Mouse (Mus musculus) layer of hippocampus, postnatal 10 days (tissue): Measurements from ENCODE around the gene Hist1h4b. TPM values are rescaled to one million over a fixed set of nuclear protein-coding genes. Genes with fewer than 3 reads are reported as not detected.

Experiments
- DNase-seq, 2 experiments: peaks; one replicate each; pipeline ENCODE4 v3.0.0; 2021; ENCODE audit warnings: low spot score in 2 of 2
- long read RNA-seq: library from polyadenylated mRNA; stranded (forward); transcript quantifications from one replicate; pipeline ENCODE4 v2.0.0, GENCODE M21; 2023
- total RNA-seq, 2 experiments: library from RNA; stranded (reverse); gene quantifications; 2 replicates each; pipeline ENCODE4 v1.2.3; 2021

Hist1h4b gene
- total RNA-seq = 10 to 100 TPM; 80.9 to 84.6 TPM
- long read RNA-seq = 0 reads

- DNase-seq = peak; percentile 77 to 82
These were observed at the start of gene Hist1h4b for GRCm38 (mm10) chr13:23756790-23757189. Gene Hist1h4b, plus strand, starts transcription at chr13:23757013.

GRCm38 (mm10) chr13:23708041-23708440 is 48.8 kb upstream of the Hist1h4b start:
- peak in 1 of 2 experiments; percentile 7 for DNase-seq

GRCm38 (mm10) chr13:23708654-23709053 is 48.2 kb upstream of the Hist1h4b start:
- DNase-seq = peak in 1 of 2 experiments; percentile 4

GRCm38 (mm10) chr13:23709714-23710373 is 47.0 kb upstream of the Hist1h4b start:
- no peak for DNase-seq

GRCm38 (mm10) chr13:23710374-23711089 is 46.3 kb upstream of the Hist1h4b start, which contains the start of gene Hfe:
Gene Hfe, minus strand, starts transcription at chr13:23710854.
- peak in 1 of 2 experiments; percentile 45 for DNase-seq

- DNase-seq = no peak
These were observed 40.4 kb upstream of the Hist1h4b start for GRCm38 (mm10) chr13:23716261-23717042.

- peak in 1 of 2 experiments; percentile 6 for DNase-seq
These were observed 39.6 kb upstream of the Hist1h4b start for GRCm38 (mm10) chr13:23717176-23717575.

- peak in 1 of 2 experiments; percentile 4 for DNase-seq
These were observed 39.1 kb upstream of the Hist1h4b start for GRCm38 (mm10) chr13:23717593-23718245.

- peak in 1 of 2 experiments; percentile 4 for DNase-seq
These were observed 32.6 kb upstream of the Hist1h4b start for GRCm38 (mm10) chr13:23724239-23724638.

GRCm38 (mm10) chr13:23725213-23725612 is 31.6 kb upstream of the Hist1h4b start:
- peak in 1 of 2 experiments; percentile 6 for DNase-seq

- DNase-seq = peak in 1 of 2 experiments; percentile 4
These were observed 28.2 kb upstream of the Hist1h4b start for GRCm38 (mm10) chr13:23728472-23729191.

- DNase-seq = peak in 1 of 2 experiments; percentile 12
These were observed 27.7 kb upstream of the Hist1h4b start for GRCm38 (mm10) chr13:23729192-23729525.

GRCm38 (mm10) chr13:23729706-23730105 is 27.1 kb upstream of the Hist1h4b start:
- no peak for DNase-seq

- DNase-seq = no peak
These were observed 26.3 kb upstream of the Hist1h4b start for GRCm38 (mm10) chr13:23730479-23730878.

GRCm38 (mm10) chr13:23732156-23732804 is 24.5 kb upstream of the Hist1h4b start:
- no peak for DNase-seq

GRCm38 (mm10) chr13:23737091-23737490 is 19.7 kb upstream of the Hist1h4b start:
- DNase-seq = no peak

GRCm38 (mm10) chr13:23738041-23738440 is 18.8 kb upstream of the Hist1h4b start:
- no peak for DNase-seq

GRCm38 (mm10) chr13:23738677-23739068 is 18.1 kb upstream of the Hist1h4b start, which contains the start of gene Hist1h1c:
Gene Hist1h1c, plus strand, starts transcription at chr13:23738808.
- peak; percentile 80 to 85 for DNase-seq

GRCm38 (mm10) chr13:23739069-23739921 is 17.5 kb upstream of the Hist1h4b start:
- DNase-seq = peak; percentile 84 to 89
